Mouse (Mus musculus) midbrain, embryonic 14.5 days (tissue): ENCODE results near the gene Zfp11. TPM values are rescaled to one million over a fixed set of nuclear protein-coding genes. Genes with fewer than 3 reads are reported as not detected.

Source experiments
- polyA plus RNA-seq: library from polyadenylated mRNA; unstranded; fragments of >200 nt; fragmentation: Nextera tagmentation; extraction: Ambion mirVana; gene quantifications from 2 replicates; pipeline ENCODE4 v1.2.1, GENCODE M21; 2014

Zfp11 gene
- polyA plus RNA-seq, 1 experiment from 2014 or later, result 8.4 TPM

Other genes starting within 250 kb of the Zfp11 start
- 53.0 and 58.5 TPM in 2 replicates for gene Sfswap, start 168.9 kb downstream of the Zfp11 start, polyA plus RNA-seq
- gene Mmp17, start 85.9 kb downstream of the Zfp11 start, polyA plus RNA-seq, result 7.3 and 8.3 TPM in 2 replicates
- gene Sept14, start 38.4 kb upstream of the Zfp11 start, polyA plus RNA-seq, result not detected in 2 replicates
- 182 and 200 TPM in 2 replicates for gene Mrps17, start 45.4 kb upstream of the Zfp11 start, polyA plus RNA-seq
- 80.4 and 88.3 TPM in 2 replicates for gene Nipsnap2, start 55.0 kb upstream of the Zfp11 start, polyA plus RNA-seq
- gene Psph, start 117.3 kb upstream of the Zfp11 start, polyA plus RNA-seq, result 34.0 and 36.2 TPM in 2 replicates
- gene Sumf2, start 176.9 kb upstream of the Zfp11 start, polyA plus RNA-seq, result 21.7 and 30.6 TPM in 2 replicates
- gene Chchd2, start 217.4 kb upstream of the Zfp11 start, polyA plus RNA-seq, result 748 and 816 TPM in 2 replicates
- 20.0 and 20.1 TPM in 2 replicates for gene Zbed5, start 225.6 kb upstream of the Zfp11 start, polyA plus RNA-seq
- 0.22 and 0.94 TPM in 2 replicates for gene Phkg1, start 228.4 kb upstream of the Zfp11 start, polyA plus RNA-seq
- 5.4 and 6.0 TPM in 2 replicates for gene Nupr1l, start 238.4 kb upstream of the Zfp11 start, polyA plus RNA-seq